Mouse (Mus musculus): ENCODE data around the gene Ndufa1. TPM values are rescaled to one million over a fixed set of nuclear protein-coding genes. Genes with fewer than 3 reads are reported as not detected.
"Not testable (repeated sequence)": the region's sequence is repeated elsewhere in the genome, so short reads cannot be mapped to it uniquely, and the experiment has no call there.

The Ndufa1 gene
- 100 to 1,000 TPM; 270 to 275 TPM for total RNA-seq (2021)
- long read RNA-seq, experiment 1, transcript Ndufa1-201 (3 exons, 419 nt): major isoform, 109 of 113 reads
- long read RNA-seq, experiment 1, partial matches to known transcripts: 4 of 113 reads
- long read RNA-seq, experiment 1, other reads (novel, unspliced or antisense): 0 of 113 reads
- long read RNA-seq, experiment 2, transcript Ndufa1-201 (3 exons, 419 nt): major isoform, 98 of 104 reads
- long read RNA-seq, experiment 2, partial matches to known transcripts: 6 of 104 reads
- long read RNA-seq, experiment 2, other reads (novel, unspliced or antisense): 0 of 104 reads

DNA sequence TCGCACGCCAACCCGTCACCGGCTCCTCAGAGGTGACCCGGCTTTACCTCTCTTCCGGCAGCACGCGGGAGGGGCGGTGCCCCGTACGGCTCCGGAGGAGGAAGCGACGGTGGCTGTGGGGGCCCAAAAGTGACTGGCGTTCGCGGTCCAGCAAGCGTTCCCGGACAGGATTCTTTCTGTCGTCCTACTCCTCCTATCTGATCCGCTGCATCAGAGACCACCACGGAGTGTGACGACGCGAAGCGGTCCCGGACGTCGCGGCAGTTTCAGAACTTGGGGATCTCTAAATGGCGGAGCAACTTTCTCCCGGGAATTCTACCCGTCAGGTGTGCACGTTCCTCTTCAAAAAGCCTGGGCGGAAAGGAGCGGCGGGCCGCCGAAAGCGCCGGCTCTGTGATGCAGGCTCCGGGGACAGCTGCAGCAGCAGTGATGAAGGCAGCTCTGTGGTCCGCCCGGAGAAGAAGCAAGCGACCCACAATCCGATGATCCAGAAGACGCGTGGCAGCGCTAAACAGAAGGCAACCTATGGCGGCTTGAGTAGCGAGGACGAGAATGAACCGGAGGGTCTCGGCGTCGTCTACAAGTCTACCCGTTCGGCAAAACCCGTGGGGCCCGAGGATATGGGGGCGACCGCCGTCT is at the start of gene Ndufa1, which contains the start of gene Rnf113a1:
TSS of gene Ndufa1 (minus strand) at position 59 of the 639 bp plus-strand sequence.
TSS of gene Rnf113a1 (plus strand) at position 141 of the 639 bp plus-strand sequence.
- DNase-seq (ENCODE audit: low spot score in 2 of 2): peak; percentile 68 to 80

DNA sequence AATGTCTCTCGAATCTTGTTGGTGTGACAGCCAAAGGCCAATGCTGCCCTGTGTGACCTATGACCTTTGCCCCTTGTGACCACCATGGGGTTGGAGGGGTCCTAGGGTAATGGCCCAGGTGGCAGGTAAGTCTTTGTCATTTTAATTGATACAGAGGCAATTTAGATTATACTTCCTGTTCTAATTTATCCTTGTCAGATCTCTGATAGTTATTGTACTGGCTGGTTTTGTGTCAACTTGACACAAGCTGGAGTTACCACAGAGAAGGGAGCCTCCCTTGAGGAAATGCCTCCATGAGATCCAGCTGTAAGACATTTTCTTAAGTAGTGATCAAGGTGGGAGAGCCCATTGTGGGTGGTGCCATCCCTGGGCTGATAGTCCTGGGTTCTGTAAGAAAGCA is 31.2 kb upstream of the Ndufa1 start, which contains the start of gene Rhox1:
TSS of gene Rhox1 (minus strand) at position 101 of the 400 bp plus-strand sequence.
- DNase-seq (ENCODE audit: low spot score in 2 of 2): not testable (repeated sequence)

GRCm38 (mm10) chrX:37210941-37211340 is 20.0 kb upstream of the Ndufa1 start, which contains the start of gene Gm9:
TSS of gene Gm9 (minus strand) at chrX:37211041.
- no peak for DNase-seq (ENCODE audit: low spot score in 2 of 2)

DNA sequence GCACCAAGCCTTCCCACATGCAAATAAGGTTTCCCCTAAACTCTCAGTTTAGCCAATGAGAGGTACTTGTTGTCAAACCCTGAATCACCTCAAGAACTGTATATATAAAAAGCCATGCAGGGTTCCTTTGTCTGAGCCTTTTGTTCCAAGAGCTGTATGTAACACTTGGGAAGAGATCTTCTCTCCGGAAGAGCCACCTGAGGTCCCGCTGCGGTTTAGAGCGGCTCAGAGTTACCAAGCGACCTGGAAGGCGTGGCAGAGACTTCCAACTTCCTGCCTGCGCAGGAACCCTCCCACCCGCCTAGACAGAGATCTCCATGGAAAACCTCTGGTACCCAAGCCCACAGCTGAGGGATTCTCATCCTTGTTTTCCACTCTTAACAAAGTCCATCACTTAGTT is 7.7 kb upstream of the Ndufa1 start:
- no peak for DNase-seq (ENCODE audit: low spot score in 2 of 2)

GRCm38 (mm10) chrX:37191744-37192379 is 899 bp upstream of the Ndufa1 start:
- no peak for DNase-seq (ENCODE audit: low spot score in 2 of 2)

DNA sequence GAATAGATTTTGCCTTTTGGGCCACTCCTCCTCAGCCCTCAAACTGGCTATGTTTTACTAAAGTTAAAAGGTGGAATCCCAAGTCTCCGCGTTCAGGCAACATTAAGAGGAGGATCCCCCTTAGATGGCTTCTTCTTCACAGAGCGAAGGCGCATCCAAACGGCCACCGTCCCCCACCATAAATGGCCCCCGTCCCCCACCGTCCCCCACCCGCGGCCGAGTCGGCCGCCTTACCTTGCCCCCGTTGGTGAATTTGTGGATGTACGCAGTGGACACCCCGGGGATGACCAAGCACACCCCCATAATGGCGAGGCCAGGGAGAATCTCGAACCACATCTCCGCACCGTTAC is 233 bp downstream of the Ndufa1 start:
- DNase-seq (ENCODE audit: low spot score in 2 of 2): no peak

- DNase-seq (ENCODE audit: low spot score in 2 of 2): not testable (repeated sequence)
Measured at GRCm38 (mm10) chrX:37184401-37184800, 6.6 kb downstream of the Ndufa1 start.

DNA sequence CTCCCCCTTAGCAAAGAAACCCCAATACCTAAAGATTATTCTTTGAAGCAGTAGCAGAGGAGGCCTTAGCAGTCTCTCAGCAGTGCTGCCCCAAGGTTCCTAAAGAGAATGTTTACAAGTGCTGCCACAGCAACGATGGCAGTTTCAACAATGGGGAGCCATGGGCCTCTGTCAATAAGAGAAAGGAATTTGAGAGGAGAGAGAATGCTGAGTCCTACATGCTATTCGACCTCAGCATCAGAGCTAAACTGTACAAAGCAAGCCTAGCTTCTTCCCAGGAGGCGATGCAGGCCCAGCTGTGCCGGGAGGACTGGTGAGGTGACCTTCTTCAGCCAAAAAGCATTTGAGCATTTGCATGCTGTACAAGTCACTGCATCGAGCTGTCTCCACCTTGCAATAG is 22.2 kb downstream of the Ndufa1 start, which contains the start of gene Akap14:
TSS of gene Akap14 (minus strand) at position 101 of the 400 bp plus-strand sequence.
- DNase-seq (ENCODE audit: low spot score in 2 of 2): no peak

DNA sequence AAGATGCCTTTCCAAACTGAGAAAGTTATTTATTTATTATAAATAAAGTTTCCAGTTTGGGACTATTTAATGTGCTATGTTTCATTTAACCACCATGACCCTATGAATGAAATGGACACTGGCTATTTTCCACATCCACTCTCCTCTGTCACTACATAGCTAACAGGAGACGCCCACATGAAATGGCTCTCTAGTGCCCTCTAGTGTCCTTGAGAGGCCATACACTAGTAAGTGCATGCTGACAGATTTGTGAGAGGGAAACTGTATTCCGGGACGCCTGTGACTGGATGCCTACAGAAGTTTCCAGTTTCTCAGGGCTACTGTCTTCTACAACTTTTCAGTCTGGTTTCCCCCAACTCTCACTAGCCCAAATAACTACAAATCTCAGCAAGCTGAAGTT is 23.9 kb downstream of the Ndufa1 start:
- DNase-seq (ENCODE audit: low spot score in 2 of 2): no peak

GRCm38 (mm10) chrX:37163115-37163514 is 27.8 kb downstream of the Ndufa1 start:
- no peak for DNase-seq (ENCODE audit: low spot score in 2 of 2)

DNA sequence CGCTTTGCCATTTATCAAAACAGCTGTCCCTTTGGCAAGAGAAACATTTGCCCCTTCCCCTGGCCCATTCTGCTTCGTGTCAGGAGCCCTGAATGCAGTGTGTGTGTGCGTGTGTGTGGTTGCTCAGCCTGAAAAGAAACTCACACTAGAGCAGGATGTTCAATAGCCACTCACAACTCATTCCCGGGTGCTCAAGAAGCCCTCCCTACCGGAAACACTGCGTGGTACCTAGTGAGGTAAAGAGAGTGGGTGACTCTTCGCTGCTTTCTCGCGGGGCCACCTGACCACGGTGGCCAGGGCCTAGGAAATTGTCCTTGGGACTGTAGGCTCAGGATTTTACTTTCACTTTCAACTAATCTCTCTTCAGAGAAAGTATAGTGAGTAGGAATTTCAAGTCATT is 29.8 kb downstream of the Ndufa1 start:
- no peak for DNase-seq (ENCODE audit: low spot score in 2 of 2)

DNA sequence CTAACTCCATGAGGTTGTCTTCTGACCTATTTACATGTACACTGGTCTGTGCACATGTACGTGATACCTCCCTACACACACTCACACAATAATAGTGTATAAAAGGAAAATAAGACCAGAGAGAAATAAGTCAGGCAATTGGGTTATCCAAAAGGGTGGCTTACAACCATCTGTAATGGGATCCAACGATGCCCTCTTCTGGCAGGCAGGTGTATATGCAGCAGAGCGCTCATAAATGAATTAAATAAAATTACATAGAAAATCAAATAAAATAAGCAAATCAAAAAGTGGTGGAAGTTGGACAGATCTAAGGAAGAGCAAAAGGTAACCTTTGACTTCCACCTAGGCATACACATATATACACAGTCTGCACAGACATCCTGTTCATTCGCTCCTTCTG is 33.1 kb downstream of the Ndufa1 start:
- DNase-seq (ENCODE audit: low spot score in 2 of 2): no peak

GRCm38 (mm10) chrX:37144954-37145353 is 46.0 kb downstream of the Ndufa1 start:
- DNase-seq (ENCODE audit: low spot score in 2 of 2): no peak

DNA sequence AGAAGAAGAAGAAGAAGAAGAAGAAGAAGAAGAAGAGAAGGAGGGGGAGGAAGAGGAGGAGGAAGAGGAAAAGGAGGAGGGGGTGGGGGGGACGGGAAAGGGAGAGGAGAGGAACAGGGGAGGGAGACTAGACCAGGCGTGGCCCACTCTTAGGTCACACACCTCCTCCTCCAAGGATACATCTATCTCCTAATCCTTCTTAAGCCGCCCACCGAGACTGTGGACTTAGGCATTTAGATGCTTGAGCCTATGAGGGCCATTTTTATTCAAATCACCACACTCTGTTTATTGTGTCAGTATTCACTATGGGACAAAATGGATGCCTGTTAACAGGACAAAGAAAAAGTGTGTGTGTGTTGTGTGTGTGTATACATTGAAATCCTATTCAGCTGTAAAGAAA is 46.5 kb downstream of the Ndufa1 start:
- DNase-seq (ENCODE audit: low spot score in 2 of 2): not testable (repeated sequence)

DNA sequence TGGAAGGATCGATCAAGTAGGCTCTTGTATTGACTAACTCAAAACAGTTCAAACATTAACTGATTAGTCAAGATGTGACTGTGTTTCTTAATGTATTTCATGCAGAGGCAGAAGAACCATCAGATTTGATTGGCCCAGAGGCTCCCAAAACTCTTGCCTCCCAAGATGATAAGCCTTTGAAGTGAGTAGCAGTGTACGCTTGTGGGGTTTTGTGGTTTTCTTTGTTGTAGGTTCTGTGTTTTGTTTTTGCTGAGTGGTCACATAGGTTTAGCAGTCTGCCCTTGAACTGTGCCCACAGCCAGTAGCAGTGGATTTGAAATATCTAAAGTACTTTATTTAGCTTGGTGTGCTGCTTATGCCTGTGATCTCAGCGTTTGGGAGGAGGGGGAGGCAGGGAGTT is 49.2 kb downstream of the Ndufa1 start:
- no peak for DNase-seq (ENCODE audit: low spot score in 2 of 2)

Other genes with a start within 250 kb of the Ndufa1 start
- gene Sept6, start 199.4 kb downstream of the Ndufa1 start, total RNA-seq (2021): 10 to 100 TPM; 24.9 to 26.2 TPM
- under 1 TPM in 1 of 2 experiments, not detected in 1; 0.34 TPM for gene Sowahd, start 142.3 kb downstream of the Ndufa1 start, total RNA-seq (2021)
- gene Rpl39, start 105.8 kb downstream of the Ndufa1 start, total RNA-seq (2021): 100 to 1,000 TPM; 697 to 727 TPM
- gene Upf3b, start 80.8 kb downstream of the Ndufa1 start, total RNA-seq (2021): 10 to 100 TPM; 10.9 to 14.7 TPM
- gene Nkap, start 64.4 kb downstream of the Ndufa1 start, total RNA-seq (2021): 10 to 100 TPM; 11.2 to 12.5 TPM
- gene Akap14, start 22.3 kb downstream of the Ndufa1 start, total RNA-seq (2021): not detected
- 1 to 10 TPM; 2.5 to 3.6 TPM for gene Rnf113a1, start 82 bp upstream of the Ndufa1 start, total RNA-seq (2021)
- gene Gm9, start 19.9 kb upstream of the Ndufa1 start, total RNA-seq (2021): not detected
- gene Rhox1, start 31.1 kb upstream of the Ndufa1 start, total RNA-seq (2021): not detected
- not detected for gene Rhox2a, start 53.8 kb upstream of the Ndufa1 start, total RNA-seq (2021)
- not detected for gene Rhox3a, start 58.8 kb upstream of the Ndufa1 start, total RNA-seq (2021)
- gene Rhox4a, start 74.2 kb upstream of the Ndufa1 start, total RNA-seq (2021): not detected
- under 1 TPM in 1 of 2 experiments, not detected in 1; 0.91 TPM for gene Rhox3a2, start 188.9 kb upstream of the Ndufa1 start, total RNA-seq (2021)
- not detected for gene Rhox4a2, start 199.7 kb upstream of the Ndufa1 start, total RNA-seq (2021)
- gene Rhox2b, start 220.9 kb upstream of the Ndufa1 start, total RNA-seq (2021): not detected
- gene Rhox4b, start 241.3 kb upstream of the Ndufa1 start, total RNA-seq (2021): not detected

All from gastrocnemius, postnatal 4 days (tissue).